Mouse (Mus musculus): ENCODE measurements at regions not wholly inside any gene's neighbourhood (a gene's known extent, or its start where the extent isn't known, plus 50 kb on each side); places are given as distances from the start of the nearest gene placed in this dataset.
A peak's percentile ranks its signal among the peaks of the same experiment; 100 is the strongest.

DNA sequence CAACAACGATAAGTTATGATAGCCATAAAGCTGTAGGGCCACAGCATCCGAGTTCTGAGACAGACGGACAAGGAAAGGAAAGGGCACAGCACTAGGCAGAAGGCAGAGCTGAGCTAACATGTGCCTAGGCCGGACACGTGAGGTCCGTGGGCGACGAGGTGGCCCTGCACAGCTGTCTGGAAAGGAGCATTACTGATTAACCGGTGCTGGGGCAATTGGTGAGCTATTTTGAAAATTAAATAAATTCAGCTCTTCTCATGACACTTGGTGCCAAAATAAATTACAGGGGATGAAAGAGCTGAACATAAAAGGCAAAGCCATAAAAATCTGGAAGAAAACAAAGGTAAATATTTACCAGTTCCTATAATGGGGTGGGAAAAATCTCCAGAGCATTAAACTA, 65.9 kb upstream of the Tle3 start:
- no peak for DNase-seq

DNA sequence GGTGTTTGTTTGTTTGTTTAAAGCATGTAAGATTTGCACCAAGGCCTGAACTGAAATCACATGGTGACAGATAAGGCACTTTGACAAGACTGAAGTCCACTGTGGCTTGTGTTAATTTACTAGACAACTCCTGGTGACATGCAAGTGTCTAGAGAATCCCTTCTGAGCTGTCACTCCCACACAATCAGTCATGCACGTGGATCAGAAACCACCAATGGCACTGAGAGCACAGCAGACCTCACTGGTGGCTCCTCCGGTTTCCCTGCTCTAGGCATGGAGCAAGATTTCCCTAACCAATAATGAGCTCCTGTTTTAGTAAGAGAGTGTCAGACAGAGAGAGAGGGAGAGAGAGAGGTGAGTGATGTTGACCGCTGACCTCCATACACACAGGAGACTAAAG, 63.1 kb upstream of the Tle3 start:
- DNase-seq = no peak

DNA sequence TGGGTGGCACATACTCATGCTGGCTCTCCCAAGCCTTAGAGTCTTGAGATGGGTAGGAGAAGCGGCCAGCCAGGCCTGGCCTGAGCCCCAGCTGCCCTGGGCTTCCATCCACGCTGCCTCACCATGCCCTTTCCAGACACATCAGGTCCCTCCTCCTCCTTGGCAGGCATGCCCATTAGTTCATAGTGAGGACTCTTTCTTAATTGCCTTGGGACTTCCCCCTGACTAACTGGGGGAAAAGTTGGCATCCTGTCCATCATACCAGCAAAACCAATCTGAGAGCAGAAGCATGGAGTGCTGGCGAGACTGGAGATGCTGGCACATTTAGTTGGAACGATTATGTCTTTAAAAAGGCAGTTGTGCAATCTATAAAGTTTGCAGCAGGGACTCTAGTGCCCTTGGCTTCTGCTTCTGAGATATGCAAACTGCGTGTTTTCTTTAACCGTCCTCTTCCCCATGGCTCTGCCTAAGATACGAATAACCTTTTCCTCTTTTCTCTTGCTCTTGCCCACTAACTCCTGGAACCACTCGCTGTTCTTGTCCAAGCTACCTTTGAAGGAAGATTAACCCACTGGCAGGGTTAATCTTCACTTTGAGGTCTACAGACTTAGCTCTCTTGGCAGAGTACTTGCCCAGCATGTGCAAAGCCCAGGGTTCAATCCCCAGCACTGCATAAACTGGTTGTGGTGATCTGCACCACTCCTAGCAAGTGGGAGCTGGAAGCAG, 62.2 kb upstream of the Tle3 start:
- no peak for DNase-seq

DNA sequence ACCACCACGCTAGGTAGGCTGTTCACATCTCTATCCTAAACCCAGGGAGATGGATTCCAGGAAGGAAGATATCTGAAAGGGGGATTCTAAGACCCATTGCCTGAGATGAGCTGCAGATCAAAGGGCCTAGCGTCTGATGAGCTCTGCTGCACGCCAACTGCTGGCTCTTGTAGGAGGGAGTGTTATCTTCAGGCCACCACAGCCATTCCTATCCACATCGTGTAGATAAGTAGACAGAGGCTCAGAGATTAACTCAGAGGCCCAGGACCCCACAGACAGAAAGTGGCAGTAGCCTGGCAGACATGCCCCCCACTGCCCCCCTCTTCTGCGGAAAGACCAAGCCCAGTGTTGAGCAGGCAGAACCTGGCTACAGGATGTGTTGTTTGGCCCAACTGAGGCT, 61.6 kb upstream of the Tle3 start:
- DNase-seq = peak; percentile 33

DNA sequence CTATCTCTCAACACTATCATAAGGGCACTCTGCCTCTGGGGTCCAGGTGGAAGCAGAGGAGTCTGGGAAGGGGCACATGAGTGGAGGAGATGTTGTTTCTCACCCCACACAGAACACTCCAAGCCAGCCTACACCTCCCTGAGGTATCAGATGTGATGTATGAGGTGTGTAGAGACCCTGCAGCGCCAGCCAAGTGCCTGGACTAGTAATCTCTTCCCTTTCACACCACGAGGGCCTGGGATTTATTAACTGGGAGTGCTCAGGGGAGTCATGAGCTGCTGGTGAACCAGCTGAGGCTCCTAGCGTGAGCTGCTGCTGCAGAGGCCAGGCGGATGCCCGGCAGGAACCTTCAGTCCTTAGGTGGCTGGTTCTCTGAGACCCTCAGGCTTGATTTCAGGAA, 60.6 kb upstream of the Tle3 start:
- no peak for DNase-seq

DNA sequence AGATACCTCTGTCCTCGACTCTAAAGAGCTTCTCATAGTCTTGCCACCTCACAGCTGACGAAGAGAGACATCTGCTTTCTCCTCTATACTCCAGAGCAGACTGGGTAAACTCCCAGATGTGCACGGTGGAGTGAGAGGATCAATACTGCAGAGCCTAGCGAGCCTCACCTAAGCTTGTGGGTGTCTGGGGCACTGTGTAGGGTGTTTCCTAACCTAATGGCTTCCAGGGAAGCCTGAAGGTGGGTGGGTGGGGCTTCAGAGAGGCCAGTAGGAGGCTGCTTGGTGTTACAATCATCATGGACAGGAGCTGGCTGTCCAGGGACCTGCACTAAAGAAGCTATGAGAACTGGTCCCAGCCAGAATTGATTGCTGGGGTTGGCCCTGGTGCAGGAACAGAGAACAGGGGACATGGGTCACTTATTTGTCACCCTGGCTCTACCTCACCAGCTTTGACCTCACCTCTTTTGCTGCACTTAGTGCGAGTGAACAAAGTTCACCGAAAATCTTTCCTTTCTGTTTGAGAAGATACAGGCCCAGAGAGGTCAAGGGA, 57.5 kb upstream of the Tle3 start:
- no peak for DNase-seq

DNA sequence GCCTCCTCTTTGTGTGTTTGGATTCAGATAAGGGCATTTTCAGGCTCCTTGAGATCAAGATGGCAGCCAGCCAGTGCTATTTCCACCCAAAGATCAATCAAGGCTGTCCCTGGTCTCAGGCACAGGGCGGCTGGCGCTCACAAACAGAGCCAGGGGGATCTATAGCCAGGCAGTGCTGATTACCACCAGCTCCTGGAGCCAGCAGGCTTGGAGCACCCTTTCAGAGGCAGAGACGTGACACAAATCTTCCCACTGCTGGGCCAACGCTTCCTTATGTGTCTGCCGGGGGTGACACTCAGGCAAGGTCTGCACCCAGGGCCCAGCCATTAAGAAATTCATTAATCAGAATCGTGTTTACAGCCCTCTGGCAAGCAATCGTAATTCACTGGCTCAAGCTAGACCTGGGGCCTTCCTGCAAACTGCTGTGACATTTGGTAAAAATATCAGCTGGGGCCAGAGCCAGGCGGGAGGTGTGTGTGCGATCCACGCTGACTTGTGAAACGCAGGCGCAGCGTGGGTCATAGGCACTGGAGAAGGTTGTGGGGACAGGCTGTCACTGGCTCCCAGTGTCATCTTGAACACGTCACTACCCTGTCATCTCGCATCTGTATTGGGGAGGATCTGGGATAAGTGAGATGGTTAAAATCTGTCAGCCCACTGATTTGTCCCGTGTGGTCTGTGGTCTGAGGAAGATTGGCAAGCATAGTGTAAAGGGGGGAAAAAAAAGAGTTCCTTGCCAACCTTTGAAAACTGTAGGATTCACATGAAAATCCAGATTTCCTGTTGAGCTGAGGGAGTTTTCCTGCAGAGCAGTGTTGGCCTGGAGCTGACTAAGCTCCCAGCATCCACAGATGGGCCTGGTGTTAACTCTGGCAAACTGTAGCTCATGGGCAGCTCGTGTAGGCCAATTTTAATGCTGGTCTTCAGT, 56.5 kb upstream of the Tle3 start:
- DNase-seq = peak; percentile 25

DNA sequence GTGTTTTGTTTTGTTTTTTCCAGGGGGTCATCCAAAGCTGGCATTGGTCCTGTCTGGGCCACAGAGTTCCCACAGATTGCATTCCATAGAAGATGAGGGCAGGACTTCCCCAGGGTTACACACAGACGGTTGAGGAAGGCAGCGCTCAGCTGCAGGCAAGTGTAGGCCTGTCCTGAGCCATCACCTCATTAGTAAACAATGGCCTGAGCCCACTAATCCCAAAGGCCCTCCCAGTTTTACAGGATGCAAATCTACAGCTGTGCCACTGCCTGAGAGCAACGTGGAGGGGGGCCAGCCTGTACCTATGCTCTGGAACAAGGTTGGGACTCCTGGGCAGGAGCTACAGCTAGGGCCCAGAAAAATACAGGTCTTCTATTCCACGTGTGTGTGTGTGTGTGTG, 55.7 kb upstream of the Tle3 start:
- no peak for DNase-seq

DNA sequence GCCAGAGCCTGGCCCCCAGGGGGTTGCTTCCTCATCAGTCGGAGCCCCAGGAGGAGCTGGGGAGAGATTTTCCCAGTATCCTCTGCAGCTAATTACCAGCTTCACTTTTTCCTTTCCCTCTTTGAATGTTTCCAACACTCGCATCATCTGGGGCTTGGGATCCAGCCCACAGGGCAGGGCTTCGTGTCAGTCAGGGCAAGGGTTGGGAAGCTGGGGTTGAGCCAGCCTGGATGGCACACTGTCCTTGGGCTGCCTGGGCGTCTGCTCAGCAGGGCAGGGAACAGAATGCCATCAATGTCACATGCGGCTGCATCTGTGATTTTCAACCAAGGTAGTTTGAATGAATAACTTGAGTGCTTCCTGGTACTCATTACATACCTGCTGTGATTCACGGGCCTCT, 52.4 kb upstream of the Tle3 start:
- DNase-seq = no peak

DNA sequence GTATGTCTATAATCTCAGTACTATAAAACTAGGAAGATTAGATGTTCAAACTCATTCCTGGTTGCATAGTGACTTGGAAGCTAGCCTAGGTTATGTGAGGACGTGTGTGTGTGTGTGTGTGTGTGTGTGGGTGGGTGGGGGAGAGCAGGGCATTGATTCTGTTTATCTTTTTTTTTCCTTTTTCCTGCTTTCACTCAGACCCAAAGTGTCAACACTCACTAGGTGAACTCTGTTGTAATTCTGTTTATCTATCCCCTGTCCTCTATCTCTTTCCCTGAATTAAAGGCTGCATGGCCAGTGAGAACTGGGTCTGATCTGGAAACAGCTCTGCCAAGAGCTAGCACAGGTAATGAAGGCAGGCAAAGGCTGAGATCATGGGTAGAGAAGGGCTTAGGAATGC, 50.9 kb upstream of the Tle3 start:
- no peak for DNase-seq

DNA sequence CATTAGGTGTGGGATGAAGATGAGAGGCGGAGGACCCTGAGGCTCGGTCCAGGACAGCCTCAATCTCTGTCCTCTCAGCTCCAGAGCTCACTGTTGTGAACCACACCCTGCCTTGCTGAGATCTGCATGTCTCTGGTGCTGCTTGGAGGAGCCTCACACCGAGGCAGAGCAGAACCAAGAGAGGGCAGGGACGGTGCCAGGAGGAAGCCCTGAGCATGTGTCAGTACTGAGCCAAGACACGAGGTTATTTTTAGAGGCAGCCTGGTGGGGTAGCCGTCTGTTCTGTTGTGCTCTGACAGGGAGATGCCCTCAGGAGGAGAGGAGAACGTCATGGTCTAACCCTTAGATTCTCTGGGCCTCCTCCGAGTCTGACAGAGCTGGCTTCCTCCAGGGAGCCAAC, 50.3 kb upstream of the Tle3 start:
- DNase-seq = no peak

DNA sequence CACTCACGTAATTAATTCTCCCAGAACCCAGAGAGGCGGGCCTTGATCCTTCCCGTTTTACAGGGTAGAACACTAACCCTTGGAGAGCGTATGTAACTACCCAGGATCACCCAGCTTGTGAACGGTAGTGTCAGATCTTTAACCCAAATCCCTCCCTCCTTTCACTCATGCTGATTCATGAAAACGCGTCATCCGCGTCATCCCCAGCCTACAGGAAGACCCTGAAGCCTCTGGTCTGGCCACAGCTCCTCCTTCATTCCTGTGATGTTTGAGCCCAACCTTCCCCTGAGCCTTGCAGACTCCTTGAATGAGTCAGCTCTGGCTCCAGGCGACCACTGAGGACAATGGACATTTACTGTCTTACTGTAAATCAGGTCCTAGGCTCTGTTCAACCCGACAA, 49.8 kb upstream of the Tle3 start:
- no peak for DNase-seq

Measured in liver (tissue).